Mouse (Mus musculus): ENCODE measurements around the gene Agbl4.
A peak's percentile ranks its signal among the peaks of the same experiment; 100 is the strongest.

The Agbl4 gene

DNA sequence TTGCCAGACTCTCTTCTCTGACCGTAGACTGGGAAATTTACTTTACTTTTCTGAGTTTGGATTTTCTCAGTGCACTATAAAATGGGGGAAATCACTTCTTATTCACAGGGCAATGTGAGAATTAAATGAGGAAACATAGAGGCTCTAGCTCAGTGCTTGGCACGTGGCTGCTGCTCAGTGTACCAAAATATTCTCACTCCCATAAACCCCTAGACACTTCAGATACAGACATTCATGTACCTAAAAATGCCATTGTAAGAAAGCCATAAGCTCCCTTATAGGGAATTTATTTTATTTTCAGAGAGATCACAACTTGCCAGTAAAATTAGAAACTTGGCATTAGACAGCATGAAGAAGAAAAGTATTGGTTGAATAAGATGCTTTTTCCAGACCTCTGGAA is 883.5 kb downstream of the Agbl4 start:
- no peak for DNase-seq (ENCODE audit: low spot score in 2 of 2)

DNA sequence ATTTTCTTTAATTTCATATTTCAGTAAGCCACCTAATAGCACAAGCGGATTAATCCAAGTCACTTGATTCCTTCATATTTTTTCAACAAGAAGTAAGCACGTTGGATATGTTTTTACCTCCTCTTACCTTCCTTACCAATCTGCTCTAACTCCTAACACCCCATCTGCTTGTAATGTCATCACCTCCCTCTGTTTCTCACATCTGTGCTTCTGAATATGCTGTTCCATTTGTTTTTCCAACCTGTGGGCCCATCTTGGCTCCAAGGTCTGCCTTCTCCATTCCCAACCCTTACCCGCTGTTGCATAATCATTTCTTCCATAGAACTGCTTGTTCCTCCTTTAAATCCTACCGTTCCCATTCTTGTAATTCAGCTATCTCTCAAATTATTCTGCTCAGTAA is 884.4 kb downstream of the Agbl4 start:
- DNase-seq (ENCODE audit: low spot score in 2 of 2): no peak

DNA sequence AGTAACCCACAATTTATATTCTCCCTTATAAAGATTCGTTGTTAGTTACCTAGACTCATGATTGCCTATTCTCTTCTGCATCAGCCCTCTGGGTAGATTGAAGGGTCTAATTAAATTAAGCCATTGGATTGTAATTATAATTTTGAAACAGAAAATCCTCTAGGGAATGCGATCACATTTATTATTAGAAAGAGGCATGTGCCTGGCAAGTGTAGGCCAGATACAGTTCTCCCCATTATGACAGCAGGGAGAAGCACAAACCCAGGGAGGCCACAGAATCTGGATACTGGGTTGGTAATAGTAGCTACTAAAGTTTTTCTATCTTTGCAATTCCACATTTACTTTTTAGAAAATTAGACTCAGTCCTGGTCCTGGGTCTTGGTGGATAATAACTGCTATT is 887.2 kb downstream of the Agbl4 start:
- no peak for DNase-seq (ENCODE audit: low spot score in 2 of 2)

DNA sequence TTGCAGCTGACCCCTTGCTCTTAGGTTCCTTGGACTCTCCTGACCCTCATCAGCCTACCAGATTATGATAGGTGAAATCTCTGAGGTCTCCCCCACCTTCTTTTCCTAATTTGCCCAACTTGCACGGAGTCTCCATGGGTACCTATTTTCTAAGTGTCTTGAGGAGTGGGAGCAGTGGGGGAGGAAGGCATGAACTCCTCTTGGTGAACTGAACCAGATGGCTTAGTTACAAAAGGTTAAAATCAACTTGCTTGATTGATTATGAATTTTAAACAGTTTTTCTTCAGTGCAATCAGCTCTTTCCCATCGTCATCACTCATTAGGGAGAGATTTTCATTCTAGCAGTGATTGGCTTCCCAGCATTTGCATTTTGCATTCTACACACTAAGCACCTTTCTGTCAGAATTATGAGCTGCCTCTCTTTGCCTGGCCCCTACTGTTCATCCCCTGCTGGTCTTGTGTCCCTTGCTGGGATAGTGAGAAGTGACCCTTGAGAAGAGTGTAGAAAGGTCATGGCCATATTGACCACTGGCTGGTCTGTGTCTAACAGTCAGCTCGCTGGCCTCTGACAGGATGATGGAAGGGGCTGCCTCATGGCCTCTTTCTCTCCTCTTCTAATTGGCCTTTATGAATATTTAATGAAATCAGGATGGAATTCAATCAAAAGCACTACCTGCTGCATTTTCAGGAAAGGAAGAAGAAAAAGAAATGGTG is 897.2 kb downstream of the Agbl4 start:
- no peak for DNase-seq (ENCODE audit: low spot score in 2 of 2)

DNA sequence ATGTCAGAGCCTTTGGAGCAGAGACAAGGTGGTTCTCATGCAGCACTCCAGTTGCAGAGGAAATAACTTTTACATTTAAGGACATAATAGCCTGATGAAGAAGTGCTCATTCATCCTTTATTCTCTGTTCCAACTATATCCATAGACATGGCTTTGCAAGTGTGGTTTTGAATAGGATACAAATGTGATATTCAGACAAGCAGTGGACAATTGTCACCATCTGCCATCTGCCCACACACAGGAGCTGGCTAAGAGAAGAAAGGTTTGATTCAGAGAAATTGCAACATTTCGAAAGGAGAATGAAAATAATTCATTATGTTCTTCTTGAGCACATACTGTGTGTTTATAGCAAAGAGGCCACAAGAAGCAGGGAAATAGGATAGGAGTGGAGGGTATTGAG is 909.1 kb downstream of the Agbl4 start:
- DNase-seq (ENCODE audit: low spot score in 2 of 2): no peak

GRCm38 (mm10) chr4:111307166-111307565 is 909.7 kb downstream of the Agbl4 start:
- no peak for DNase-seq (ENCODE audit: low spot score in 2 of 2)

DNA sequence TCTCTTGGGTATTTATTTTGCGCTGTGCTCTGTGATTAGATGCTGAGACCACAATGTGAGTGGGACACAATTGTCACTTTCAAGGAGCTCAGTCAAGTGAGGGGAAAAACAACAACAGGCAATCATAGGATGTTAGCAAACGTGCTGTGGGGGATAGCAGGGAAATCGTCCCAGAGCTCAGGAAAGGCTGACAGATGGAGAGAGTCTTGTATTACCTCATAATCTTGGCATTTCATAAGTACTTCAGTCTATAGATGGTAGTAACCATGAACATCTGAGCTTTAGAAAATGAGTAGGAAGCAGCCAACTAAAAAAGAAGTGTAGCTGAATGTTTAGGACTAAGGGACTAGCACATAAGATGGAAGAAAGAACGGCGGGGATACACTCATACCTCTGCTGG is 910.2 kb downstream of the Agbl4 start:
- no peak for DNase-seq (ENCODE audit: low spot score in 2 of 2)

GRCm38 (mm10) chr4:111308572-111309288 is 911.3 kb downstream of the Agbl4 start:
- no peak for DNase-seq (ENCODE audit: low spot score in 2 of 2)

GRCm38 (mm10) chr4:111327094-111327493 is 929.6 kb downstream of the Agbl4 start:
- peak; percentile 42 to 45 for DNase-seq (ENCODE audit: low spot score in 2 of 2)

- DNase-seq (ENCODE audit: low spot score in 2 of 2): no peak
These were observed 930.4 kb downstream of the Agbl4 start for GRCm38 (mm10) chr4:111327760-111328373.

GRCm38 (mm10) chr4:111329501-111329900 is 932.0 kb downstream of the Agbl4 start:
- DNase-seq (ENCODE audit: low spot score in 2 of 2): no peak

DNA sequence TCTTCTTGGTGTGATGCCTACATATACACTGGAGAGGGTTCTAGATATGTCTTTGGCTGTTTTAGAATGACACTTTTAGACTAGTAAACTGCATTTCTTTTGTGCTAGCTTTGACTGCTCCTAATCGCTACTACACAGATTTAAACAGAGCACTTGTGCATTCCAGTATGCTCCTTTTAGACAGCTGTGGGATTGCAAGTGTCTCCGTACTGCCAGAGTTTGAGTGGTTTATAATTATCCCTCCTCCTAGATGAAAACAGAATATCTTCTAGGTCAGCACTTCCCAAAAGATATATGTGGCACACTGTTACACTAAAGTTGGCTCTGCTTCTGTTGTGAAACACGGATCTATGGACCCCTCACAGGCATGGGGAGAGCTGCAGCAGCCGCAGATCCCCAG is 935.4 kb downstream of the Agbl4 start:
- no peak for DNase-seq (ENCODE audit: low spot score in 2 of 2)

GRCm38 (mm10) chr4:111349965-111350364 is 952.5 kb downstream of the Agbl4 start:
- no peak for DNase-seq (ENCODE audit: low spot score in 2 of 2)

GRCm38 (mm10) chr4:111350615-111351525 is 953.4 kb downstream of the Agbl4 start:
- DNase-seq (ENCODE audit: low spot score in 2 of 2): no peak

DNA sequence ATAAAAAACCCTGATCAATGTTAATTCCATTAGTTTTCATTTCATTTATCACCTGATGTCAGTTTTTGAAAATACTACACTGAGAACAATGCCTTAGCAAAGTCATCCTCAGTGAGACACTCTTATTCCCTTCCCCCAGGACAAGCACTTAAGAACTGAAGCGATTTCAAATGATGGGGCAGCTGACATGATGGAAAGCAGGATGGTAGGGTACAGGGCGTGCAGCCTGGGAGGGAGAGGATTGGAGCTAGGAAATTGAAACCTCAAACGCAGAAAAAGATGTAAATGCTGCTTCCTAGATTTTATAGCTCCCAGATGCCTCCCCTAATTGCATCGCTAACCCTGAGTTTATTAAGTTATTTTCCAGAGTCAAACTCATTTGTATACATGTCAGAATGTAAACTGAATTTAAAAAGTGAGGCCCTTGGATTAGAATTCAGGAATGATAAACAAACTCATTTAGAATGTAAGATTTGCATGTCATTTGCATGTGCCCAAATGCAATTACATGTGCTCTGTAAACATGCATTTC is 959.2 kb downstream of the Agbl4 start:
- DNase-seq (ENCODE audit: low spot score in 2 of 2): no peak

GRCm38 (mm10) chr4:111357176-111357575 is 959.7 kb downstream of the Agbl4 start:
- DNase-seq (ENCODE audit: low spot score in 2 of 2): no peak

DNA sequence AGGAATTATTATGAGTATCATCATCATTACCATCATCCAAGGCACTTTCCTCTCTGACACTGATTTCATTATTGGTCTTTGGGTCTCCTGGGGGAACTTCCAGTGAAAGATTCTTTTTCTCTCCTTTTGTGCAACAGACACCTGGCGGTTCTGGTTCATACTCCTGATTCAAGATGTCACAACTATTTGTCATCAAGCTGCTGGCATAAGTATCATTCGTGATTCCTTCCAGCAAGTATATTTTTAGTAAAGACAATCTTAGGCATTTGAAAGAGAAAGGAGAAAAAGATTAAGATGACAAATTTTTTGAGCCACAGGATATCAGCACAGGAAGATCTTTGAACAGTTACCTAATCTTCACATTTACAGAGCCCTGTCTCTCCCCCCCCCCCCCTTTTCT is 966.7 kb downstream of the Agbl4 start:
- no peak for DNase-seq (ENCODE audit: low spot score in 2 of 2)

DNA sequence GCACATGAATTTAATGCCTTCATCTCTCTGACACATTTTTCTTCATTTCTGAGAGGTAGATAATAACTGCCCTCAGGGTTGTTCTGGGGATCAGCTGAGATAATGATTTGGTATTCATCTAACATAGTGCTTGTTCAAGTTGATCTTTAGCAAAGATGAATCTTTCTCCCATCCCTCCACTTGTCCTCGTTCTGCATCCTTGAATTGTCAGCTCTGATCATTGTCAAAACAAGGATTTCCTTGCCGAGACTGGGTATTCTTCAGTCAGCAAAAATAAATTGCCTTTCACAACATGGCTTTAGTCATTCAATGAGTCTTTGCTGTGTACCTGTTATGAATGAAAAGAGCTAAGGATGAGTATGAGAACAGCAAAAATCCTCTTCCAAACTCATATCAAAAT is 970.3 kb downstream of the Agbl4 start:
- no peak for DNase-seq (ENCODE audit: low spot score in 2 of 2)

GRCm38 (mm10) chr4:111377159-111377558 is 979.7 kb downstream of the Agbl4 start:
- DNase-seq (ENCODE audit: low spot score in 2 of 2): no peak

- no peak for DNase-seq (ENCODE audit: low spot score in 2 of 2)
These were observed 980.6 kb downstream of the Agbl4 start for GRCm38 (mm10) chr4:111378071-111378470.

- no peak for DNase-seq (ENCODE audit: low spot score in 2 of 2)
These were observed 985.6 kb downstream of the Agbl4 start for GRCm38 (mm10) chr4:111383101-111383500.

- no peak for DNase-seq (ENCODE audit: low spot score in 2 of 2)
These were observed 993.3 kb downstream of the Agbl4 start for GRCm38 (mm10) chr4:111390736-111391135.

Data from frontal cortex, postnatal 25 days (tissue).